Mouse (Mus musculus) midbrain, embryonic 11.5 days (tissue): ENCODE measurements around the gene Ccna2. TPM values are rescaled to one million over a fixed set of nuclear protein-coding genes. Genes with fewer than 3 reads are reported as not detected.

ENCODE experiments used
- ATAC-seq: fragments of 200-750 bp; cut with Nextera tagmentation; 2 replicates; pipeline ENCODE4 v1.8.0; 2017; ENCODE audit warnings: moderate TSS enrichment, moderate library complexity; ENCODE audit not compliant: low FRiP score
- DNase-seq: peaks from one replicate; pipeline ENCODE4 v3.0.0; 2015; ENCODE audit warnings: low spot score; ENCODE audit errors: missing footprints
- H3K27ac ChIP-seq: fragments of 300-500 bp; sonication (generic); 2 replicates; pipeline ENCODE4 v1.5.1; 2014; ENCODE audit warnings: low read depth, low read length
- H3K27me3 ChIP-seq: fragments of 300-500 bp; sonication (generic); 2 replicates; pipeline ENCODE4 v1.6.1; 2014; ENCODE audit warnings: mild to moderate bottlenecking, low read length, moderate library complexity, mixed read lengths; ENCODE audit not compliant: control insufficient read depth, insufficient read depth
- H3K36me3 ChIP-seq: fragments of 300-500 bp; sonication (generic); 2 replicates; pipeline ENCODE4 v1.6.1; 2014; ENCODE audit warnings: mild to moderate bottlenecking, low read length, moderate library complexity, mixed read lengths; ENCODE audit not compliant: control insufficient read depth, insufficient read depth
- H3K4me1 ChIP-seq: fragments of 300-500 bp; sonication (generic); 2 replicates; pipeline ENCODE4 v1.6.1; 2014; ENCODE audit warnings: low read length; ENCODE audit not compliant: control insufficient read depth, insufficient read depth
- H3K4me2 ChIP-seq: fragments of 300-500 bp; sonication (generic); 2 replicates; pipeline ENCODE4 v1.6.1; 2014; ENCODE audit warnings: mild to moderate bottlenecking, moderate library complexity
- H3K4me3 ChIP-seq: fragments of 300-500 bp; sonication (generic); 2 replicates; pipeline ENCODE4 v1.5.1; 2014; ENCODE audit warnings: low read depth, low read length
- H3K9ac ChIP-seq: fragments of 300-500 bp; sonication (generic); 2 replicates; pipeline ENCODE4 v1.6.1; 2014; ENCODE audit warnings: low read length
- H3K9me3 ChIP-seq: fragments of 300-500 bp; sonication (generic); 2 replicates; pipeline ENCODE4 v1.6.1; 2016; ENCODE audit warnings: low read length; ENCODE audit not compliant: control insufficient read depth
- WGBS: fragments of 180-500 bp; shearing (Covaris S2); extraction: QIAGEN DNeasy Blood & Tissue Kit; methylation state at CpG from one replicate; pipeline ENCODE4 v1.1.7; 2014; 5-methylcytosine and 5-hydroxymethylcytosine counted together
- polyA plus RNA-seq: library from polyadenylated mRNA; unstranded; fragments of >200 nt; fragmentation: Nextera tagmentation; extraction: Ambion mirVana; gene quantifications from 2 replicates; pipeline ENCODE4 v1.2.1, GENCODE M21; 2014

Gene Ccna2
- polyA plus RNA-seq, 1 experiment from 2014 or later = 311 TPM

DNA sequence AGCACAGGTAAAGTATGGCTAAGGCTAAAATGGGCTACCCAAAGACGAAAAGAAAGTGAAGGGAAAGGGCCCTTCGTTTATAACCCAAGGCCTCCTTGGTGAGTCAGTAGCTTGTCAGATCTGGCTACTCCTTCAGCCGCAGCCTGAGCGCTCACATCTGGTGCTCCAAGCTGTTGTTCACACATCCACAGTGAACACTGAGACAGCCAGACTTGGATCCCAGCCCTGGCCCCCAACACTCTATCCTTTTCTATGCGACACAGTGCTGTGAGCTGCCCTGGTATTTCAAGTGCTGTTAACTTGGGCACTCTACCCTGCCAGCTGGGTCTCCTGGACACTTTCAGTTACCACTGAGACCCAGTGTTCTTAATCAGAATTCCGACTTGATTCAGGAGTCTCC, 41.6 kb downstream of the Ccna2 start:
- H3K4me2 ChIP-seq = no peak overlapping the region
- no peak overlapping the region for H3K9ac ChIP-seq
- H3K36me3 ChIP-seq = no peaks in the 10 kb centered on the region
- no peaks in the 10 kb centered on the region for H3K4me1 ChIP-seq
- no peaks in the 10 kb centered on the region for H3K9me3 ChIP-seq
- H3K27me3 ChIP-seq = no peaks in the 10 kb centered on the region
- WGBS = 88% methylated on average over 6 of the region's 6 CpGs
- H3K4me3 ChIP-seq = no peak overlapping the region
- no peak for DNase-seq
- H3K27ac ChIP-seq = no peak overlapping the region
- ATAC-seq = no peak

DNA sequence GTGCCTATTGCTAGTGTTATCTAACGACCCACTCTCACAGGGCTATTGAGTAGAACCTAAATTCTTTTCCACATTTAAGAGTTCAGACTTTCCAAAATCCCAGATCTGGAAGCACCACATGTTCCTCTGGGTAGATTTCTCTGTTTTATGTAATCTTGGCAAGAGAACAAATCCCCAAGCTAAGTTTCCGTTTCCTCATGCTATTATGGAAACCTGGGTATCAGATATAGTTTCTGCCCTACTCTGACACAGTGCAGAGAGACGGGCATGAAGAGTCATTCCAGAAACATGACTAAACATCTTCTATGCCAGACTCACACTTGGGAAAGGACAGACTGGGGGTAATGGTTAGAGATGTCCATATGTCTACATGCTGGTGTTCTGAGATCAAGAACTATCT, 47.5 kb downstream of the Ccna2 start:
- whole genome bisulfite sequencing = 91% methylated on average over 3 of the region's 3 CpGs
- no peak overlapping the region for H3K9ac ChIP-seq
- no peak for ATAC-seq

DNA sequence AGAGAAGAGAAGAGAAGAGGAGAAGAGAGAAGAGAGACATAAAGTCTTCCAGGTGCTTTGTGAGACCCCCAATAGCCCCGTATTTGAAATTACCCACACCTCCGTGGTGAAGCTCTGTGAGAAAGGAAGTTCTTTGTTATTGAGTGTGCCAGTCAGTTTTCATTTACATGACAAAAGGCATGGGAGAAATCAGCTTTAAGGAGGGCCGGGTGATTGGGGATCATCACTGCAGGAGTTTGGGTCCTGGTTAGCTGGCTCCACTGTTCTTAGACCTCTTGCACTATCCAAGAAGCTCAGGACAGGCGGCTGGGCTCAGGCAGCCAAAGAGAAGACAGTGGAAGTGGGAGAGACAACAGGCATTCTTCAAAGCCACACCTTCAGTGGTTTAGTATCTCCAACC, 49.8 kb downstream of the Ccna2 start:
- peak; percentile 90 for DNase-seq
- no peak for ATAC-seq
- Histone ChIP-seq H3K9me3 (no peaks in the 10 kb centered on the region), H3K27me3 (peaks cover 10% of the 10 kb centered on the region), H3K27ac (no peak overlapping the region), H3K36me3 (no peaks in the 10 kb centered on the region), H3K4me1 (peaks cover 4% of the 10 kb centered on the region), H3K4me3 (peak overlapping the region; percentile 55; the same call in 1 of the 2 replicates), H3K9ac (no peak overlapping the region), H3K4me2 (peak overlapping the region; percentile 98; the same call in 1 of the 2 replicates)
- WGBS = 0% methylated on average over 4 of the region's 4 CpGs

More for the DNA sequence above, 47.5 kb downstream of the Ccna2 start:
- H3K27me3 ChIP-seq = peaks cover 10% of the 10 kb centered on the region
- H3K9me3 ChIP-seq = no peaks in the 10 kb centered on the region
- H3K36me3 ChIP-seq = no peaks in the 10 kb centered on the region
- peaks cover 4% of the 10 kb centered on the region for H3K4me1 ChIP-seq
- H3K4me3 ChIP-seq = no peak overlapping the region
- no peak for DNase-seq
- H3K27ac ChIP-seq = no peak overlapping the region
- no peak overlapping the region for H3K4me2 ChIP-seq

DNA sequence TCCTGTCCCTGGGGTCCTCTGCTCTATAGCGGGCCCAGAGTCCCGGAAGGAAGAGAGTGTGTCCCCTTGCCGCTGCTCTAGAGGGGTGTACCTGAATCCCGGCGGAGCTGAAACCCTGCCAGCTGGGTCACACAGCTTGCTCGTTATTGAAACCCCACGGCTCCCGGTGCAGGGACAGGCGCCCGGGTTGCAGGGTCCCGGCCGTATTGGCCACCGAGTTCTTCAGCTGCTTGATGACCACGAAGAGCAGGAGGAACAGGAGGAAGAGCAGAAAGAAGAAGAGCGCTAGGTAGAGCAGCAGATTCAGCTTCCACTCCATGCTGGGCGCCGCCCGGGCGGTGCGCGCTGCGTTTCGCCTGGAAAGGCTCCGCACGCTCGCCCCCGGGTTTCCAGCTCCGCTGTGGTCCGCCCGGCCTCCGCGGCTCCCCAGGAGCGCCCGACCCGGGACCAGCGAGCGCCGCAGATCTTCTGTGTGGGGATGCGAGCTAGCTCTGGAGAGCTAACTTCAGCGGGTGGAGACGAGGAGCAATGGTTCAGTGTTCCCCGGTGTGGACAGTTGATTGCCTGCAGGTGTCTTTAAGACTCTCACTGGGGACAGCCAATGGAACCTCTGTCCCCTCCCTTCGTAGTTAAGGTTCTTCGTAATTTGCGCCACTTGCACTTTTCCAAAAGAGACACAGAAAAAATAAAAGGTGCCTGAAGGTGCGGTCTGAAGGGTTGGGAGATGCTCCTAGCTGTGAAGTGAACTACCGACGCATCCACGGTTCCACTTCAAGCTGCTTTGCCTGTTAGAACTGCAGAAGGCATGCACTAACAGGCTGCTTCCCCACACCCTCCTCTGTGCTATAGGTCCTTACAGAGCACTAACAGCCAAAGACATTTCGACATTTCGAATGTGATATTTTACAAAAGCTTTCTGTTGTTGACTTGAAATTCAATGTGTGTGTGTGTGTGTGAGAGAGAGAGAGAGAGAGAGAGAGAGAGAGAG, 50.6 kb downstream of the Ccna2 start, which contains the start of gene Gm11549:
TSS of gene Gm11549 (minus strand) at position 741 of the 988 bp plus-strand sequence.
- Histone ChIP-seq H3K27ac (no peak within 1 kb of the TSS), H3K27me3 (peaks cover 10% of the 10 kb centered on the region), H3K9me3 (no peaks in the 10 kb centered on the region), H3K4me3 (peak within 1 kb of the TSS; percentile 55), H3K36me3 (no peaks in the 10 kb centered on the region), H3K9ac (peak within 1 kb of the TSS; percentile 66), H3K4me1 (peaks cover 4% of the 10 kb centered on the region), H3K4me2 (peak within 1 kb of the TSS; percentile 98)
- peak; percentile 95 for DNase-seq
- WGBS = under 1% methylated on average over 51 of the region's 51 CpGs
- peak; percentile 71; the same call in 1 of the 2 replicates for ATAC-seq

DNA sequence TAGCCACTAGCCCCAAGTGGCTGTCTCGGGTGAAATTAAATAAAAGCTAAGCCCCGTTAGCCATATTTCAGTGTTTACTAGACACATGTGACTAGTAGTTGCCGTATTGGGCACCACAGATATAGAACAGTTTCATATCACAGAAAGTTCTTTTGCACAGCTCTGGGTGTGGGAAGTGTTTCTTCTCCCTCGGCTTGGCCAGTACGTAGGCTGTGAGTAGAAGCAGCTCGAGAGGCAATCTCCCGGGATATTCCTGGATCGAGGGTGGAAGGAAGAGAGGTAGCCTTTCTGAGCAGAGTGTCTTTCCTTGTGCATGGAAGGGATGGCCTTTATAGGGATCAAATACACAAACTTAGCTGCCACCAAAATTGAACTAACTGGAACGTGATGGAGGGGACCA, 55.8 kb downstream of the Ccna2 start:
- ATAC-seq (no peak), DNase-seq (no peak)
- WGBS = 90% methylated on average over 9 of the region's 9 CpGs
- H3K4me3 ChIP-seq = no peak overlapping the region
- H3K4me2 ChIP-seq = no peak overlapping the region
- H3K27ac ChIP-seq = no peak overlapping the region
- no peaks in the 10 kb centered on the region for H3K36me3 ChIP-seq
- peaks cover 10% of the 10 kb centered on the region for H3K27me3 ChIP-seq
- H3K4me1 ChIP-seq = no peaks in the 10 kb centered on the region; the same call in 1 of the 2 replicates
- no peak overlapping the region for H3K9ac ChIP-seq
- H3K9me3 ChIP-seq = no peaks in the 10 kb centered on the region

Other genes starting within 250 kb of the Ccna2 start
- gene Anxa5, start 96.3 kb downstream of the Ccna2 start, polyA plus RNA-seq = 93.7 and 98.4 TPM in 2 replicates
- gene 1810062G17Rik, start 96.2 kb downstream of the Ccna2 start, polyA plus RNA-seq = 0.40 TPM in 1 of 2 replicates, not detected in the other
- 1.3 TPM in 2 replicates for gene Gm11549, start 50.3 kb downstream of the Ccna2 start, polyA plus RNA-seq
- 110 and 113 TPM in 2 replicates for gene Exosc9, start 19.5 kb downstream of the Ccna2 start, polyA plus RNA-seq
- 22.1 and 25.9 TPM in 2 replicates for gene Bbs7, start 41.3 kb upstream of the Ccna2 start, polyA plus RNA-seq
- gene Trpc3, start 118.0 kb upstream of the Ccna2 start, polyA plus RNA-seq = 4.3 and 4.5 TPM in 2 replicates